15 mouse cellular contexts compared by ENCODE assay signal in the genomic region with DNA sequence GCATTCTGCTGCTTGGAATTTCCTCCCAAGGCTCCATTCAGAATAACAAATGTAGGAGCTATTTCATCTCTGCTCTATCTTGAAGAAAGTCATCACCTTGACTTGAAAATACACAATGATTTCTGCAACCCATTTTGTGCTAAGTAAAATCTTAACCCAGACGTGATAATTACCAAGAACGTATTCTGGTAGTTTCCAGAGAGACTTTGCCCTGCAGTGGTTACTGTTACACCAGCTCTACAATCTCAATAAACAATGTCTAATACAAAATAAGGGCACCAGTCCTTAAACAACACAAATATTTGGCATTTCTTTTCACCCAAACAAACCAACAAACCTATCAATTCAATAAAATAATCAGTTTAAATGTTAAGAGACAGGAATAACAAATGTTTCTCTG.
"Had no signal": no experiment of that assay in that cellular context is flagged by ENCODE, and none has a peak within 500 bp of the region (broad histone marks: within the 10 kb centered on the region; RNA-seq: fewer than 3 reads in every experiment).

No protein-coding gene starts in this region.

- H3K27ac ChIP-seq: neural tube, embryonic 13.5 days; neural tube, embryonic 15.5 days; stomach, embryonic 15.5 days; stomach, postnatal 0 days had no signal

- H3K9ac ChIP-seq: neural tube, embryonic 13.5 days; neural tube, embryonic 15.5 days; stomach, embryonic 15.5 days had no signal

- H3K36me3 ChIP-seq: neural tube, embryonic 13.5 days; neural tube, embryonic 15.5 days; stomach, embryonic 15.5 days had no signal

- DNase-seq: retina, postnatal 1 day; right cerebral cortex, adult 18-20 months; right cerebral cortex, postnatal 14 days; right cerebral cortex, postnatal 25 days; right cerebral cortex, postnatal 4 days; spleen, adult 18-20 months; thymus, adult 18-20 months; thymus, adult 2 months; thymus, postnatal 25 days; thymus, postnatal 36 days; thymus, postnatal 4 days had no signal

- H3K9me3 ChIP-seq: neural tube, embryonic 13.5 days; stomach, embryonic 15.5 days had no signal

- H3K27me3 ChIP-seq: neural tube, embryonic 13.5 days; neural tube, embryonic 15.5 days; stomach, embryonic 15.5 days had no signal

- H3K4me3 ChIP-seq: neural tube, embryonic 13.5 days; neural tube, embryonic 15.5 days; stomach, embryonic 15.5 days had no signal

- H3K4me1 ChIP-seq: neural tube, embryonic 13.5 days; neural tube, embryonic 15.5 days; stomach, embryonic 15.5 days had no signal

- H3K4me2 ChIP-seq: neural tube, embryonic 13.5 days; neural tube, embryonic 15.5 days; stomach, embryonic 15.5 days had no signal
